Mouse (Mus musculus) embryonic facial prominence, embryonic 10.5 days (tissue): ENCODE measurements around the gene St3gal5. TPM values are rescaled to one million over a fixed set of nuclear protein-coding genes. Genes with fewer than 3 reads are reported as not detected.

Experiments used
- DNase-seq: peaks from one replicate; pipeline ENCODE4 v3.0.0-alpha.2; 2017; ENCODE audit warnings: low spot score
- H3K27ac ChIP-seq: fragments of 300-500 bp; sonication (generic); replicated peaks from 2 replicates; pipeline ENCODE4 v1.5.1; 2016; ENCODE audit warnings: mild to moderate bottlenecking
- H3K27me3 ChIP-seq: fragments of 300-500 bp; sonication (generic); replicated peaks from 2 replicates; pipeline ENCODE4 v1.6.1; 2016; ENCODE audit warnings: low read depth, mild to moderate bottlenecking; ENCODE audit not compliant: poor library complexity, severe bottlenecking
- H3K36me3 ChIP-seq: fragments of 300-500 bp; sonication (generic); replicated peaks from 2 replicates; pipeline ENCODE4 v1.6.1; 2016; ENCODE audit warnings: mild to moderate bottlenecking, moderate library complexity
- H3K4me1 ChIP-seq: fragments of 300-500 bp; sonication (generic); 2 replicates; pipeline ENCODE4 v1.6.1; 2016
- H3K4me3 ChIP-seq: fragments of 300-500 bp; sonication (generic); 2 replicates; pipeline ENCODE4 v1.5.1; 2016; ENCODE audit warnings: mild to moderate bottlenecking, moderate library complexity
- H3K9me3 ChIP-seq: fragments of 300-500 bp; sonication (generic); 2 replicates; pipeline ENCODE4 v1.6.1; 2016; ENCODE audit warnings: mild to moderate bottlenecking
- WGBS: fragments of 180-500 bp; shearing (Covaris S2); methylation state at CpG from one replicate; pipeline ENCODE4 v1.1.7; 2016; 5-methylcytosine and 5-hydroxymethylcytosine counted together
- polyA plus RNA-seq: library from polyadenylated mRNA; unstranded; fragments of >200 nt; fragmentation: Nextera tagmentation; extraction: Ambion mirVana; gene quantifications from 2 replicates; pipeline ENCODE4 v1.2.1, GENCODE M21; 2016

Gene St3gal5
- polyA plus RNA-seq, 1 experiment from 2014 or later, result 32.6 TPM

DNA sequence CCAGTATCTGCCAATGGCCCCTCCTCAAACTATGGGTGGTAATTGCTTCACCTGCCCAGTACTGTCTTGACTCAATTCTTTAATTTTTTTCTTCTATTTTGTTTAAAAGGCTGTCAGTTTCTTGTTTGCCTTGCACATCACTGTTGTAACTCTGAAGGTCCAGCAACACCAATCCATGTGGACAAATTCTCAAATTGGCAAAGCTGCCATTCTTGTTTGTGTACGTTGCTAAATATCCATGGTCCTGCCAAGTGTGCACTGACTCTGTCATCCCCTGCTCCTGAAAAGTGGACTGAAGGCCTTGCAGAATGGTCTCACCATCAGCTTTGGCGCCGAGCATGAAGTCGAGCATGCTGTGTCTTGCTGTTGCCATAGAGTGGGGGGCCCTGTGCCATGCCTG lies 23.6 kb upstream of the St3gal5 start:
- Histone ChIP-seq H3K36me3 (no peaks in the 10 kb centered on the region), H3K4me1 (no peaks in the 10 kb centered on the region), H3K9me3 (no peaks in the 10 kb centered on the region), H3K27ac (no peak overlapping the region), H3K27me3 (no peaks in the 10 kb centered on the region), H3K4me3 (no peak overlapping the region)
- 90% methylated on average over 4 of the region's 4 CpGs for WGBS
- DNase-seq, result no peak

DNA sequence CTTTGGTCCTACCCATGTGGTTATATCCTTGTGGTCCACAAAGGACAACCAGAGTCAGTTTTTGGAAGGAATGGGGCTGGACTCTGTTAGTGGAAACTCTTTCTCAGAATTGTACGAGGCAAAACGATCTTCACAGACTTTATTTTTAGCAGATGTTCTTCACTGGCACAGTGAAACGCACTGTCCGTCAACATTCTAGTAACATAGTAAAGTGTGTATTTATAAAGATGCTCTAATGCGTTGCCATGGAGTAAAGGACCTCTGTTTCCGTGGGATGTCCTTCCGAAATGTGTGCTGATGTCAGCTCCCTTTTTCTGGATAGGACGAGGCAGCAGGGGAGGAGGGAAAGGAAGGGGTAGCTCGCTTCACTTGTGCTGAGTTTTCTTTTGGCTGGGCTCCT lies 20.9 kb upstream of the St3gal5 start:
- 83% methylated on average over 9 of the region's 9 CpGs for WGBS
- DNase-seq, result no peak

DNA sequence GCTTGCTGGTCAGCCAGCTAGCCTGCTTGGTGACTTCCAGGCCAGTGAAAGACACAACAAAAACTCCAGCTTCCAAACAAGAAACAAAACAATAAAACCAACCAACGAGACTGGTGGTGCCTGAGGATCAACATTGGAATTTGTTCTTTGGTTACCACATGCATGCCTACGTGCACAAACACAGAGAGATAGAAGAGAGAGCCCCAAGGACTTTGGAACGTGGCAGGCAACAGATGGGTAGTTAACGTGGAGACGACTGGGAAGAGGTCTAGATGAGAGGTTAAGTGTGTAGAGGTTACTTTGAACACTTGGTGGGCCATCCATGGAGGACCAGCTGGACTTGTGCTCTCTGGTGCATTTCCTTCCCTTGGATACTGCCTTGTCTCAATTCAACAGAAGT lies 19.2 kb upstream of the St3gal5 start:
- Histone ChIP-seq H3K27ac (no peak overlapping the region), H3K36me3 (no peaks in the 10 kb centered on the region), H3K27me3 (no peaks in the 10 kb centered on the region), H3K4me1 (no peaks in the 10 kb centered on the region), H3K4me3 (no peak overlapping the region), H3K9me3 (peaks cover 9% of the 10 kb centered on the region)
- DNase-seq, result no peak
- WGBS, result 85% methylated on average over 5 of the region's 5 CpGs

More for the DNA sequence above, 20.9 kb upstream of the St3gal5 start:
- Histone ChIP-seq H3K4me1 (no peaks in the 10 kb centered on the region), H3K4me3 (no peak overlapping the region), H3K9me3 (peaks cover 9% of the 10 kb centered on the region), H3K27me3 (no peaks in the 10 kb centered on the region), H3K36me3 (no peaks in the 10 kb centered on the region), H3K27ac (no peak overlapping the region)

DNA sequence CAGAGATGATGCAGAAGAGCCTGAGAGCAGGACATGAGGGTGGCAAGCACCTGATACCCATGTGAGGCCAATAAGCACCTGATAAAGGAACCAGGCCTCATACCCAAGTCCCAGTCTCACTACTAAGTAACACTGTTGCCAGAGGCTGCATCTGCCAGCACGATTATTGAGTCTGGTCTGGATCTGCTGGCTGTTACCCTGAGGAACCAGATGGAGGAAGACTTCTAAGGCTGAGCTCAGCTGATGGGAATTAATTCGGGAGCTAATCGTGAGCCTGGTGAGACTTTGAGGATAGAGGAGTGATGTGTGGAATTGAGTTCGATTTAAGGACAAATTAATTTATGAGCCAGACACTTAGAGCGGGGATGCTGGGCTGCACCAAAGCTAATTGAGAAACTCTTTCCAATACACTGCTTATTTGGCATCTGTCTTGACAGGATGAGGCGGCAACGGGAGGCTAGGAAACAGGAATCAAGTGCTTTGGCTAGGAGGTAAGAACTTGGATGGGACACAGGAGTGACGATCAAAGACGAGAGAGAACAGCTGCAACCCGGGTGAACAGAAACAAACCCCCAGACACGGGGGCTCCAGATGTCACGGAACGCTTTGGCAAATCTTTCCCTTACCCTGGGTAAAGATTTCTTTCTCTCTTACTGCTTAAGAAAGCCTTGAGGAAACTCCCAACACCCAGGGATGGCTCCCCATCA lies 15.9 kb upstream of the St3gal5 start:
- H3K27ac ChIP-seq, result no peak overlapping the region
- no peak for DNase-seq
- WGBS, result 94% methylated on average over 13 of the region's 13 CpGs
- H3K9me3 ChIP-seq, result peaks cover 9% of the 10 kb centered on the region
- no peak overlapping the region for H3K4me3 ChIP-seq
- H3K36me3 ChIP-seq, result no peaks in the 10 kb centered on the region
- no peaks in the 10 kb centered on the region for H3K4me1 ChIP-seq
- no peaks in the 10 kb centered on the region for H3K27me3 ChIP-seq

DNA sequence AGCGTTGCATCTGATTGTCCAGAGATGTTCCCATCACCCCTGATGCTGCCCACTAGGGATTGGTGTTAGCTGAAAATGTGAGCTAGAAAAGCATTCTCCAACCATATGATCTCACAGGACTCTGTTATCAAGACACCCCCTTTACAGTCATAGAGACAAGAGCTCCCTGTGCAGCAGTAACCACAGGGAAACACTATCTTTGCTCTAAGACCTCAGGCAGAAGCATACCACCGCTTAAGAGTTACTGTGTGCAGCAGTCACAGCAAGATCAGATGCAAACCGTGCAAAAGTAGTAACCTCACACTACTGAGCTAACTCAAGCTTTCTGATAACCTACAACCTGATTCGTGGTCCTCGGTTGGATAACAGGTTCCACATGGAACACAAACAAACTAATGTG lies 10.0 kb upstream of the St3gal5 start:
- DNase-seq, result no peak
- Histone ChIP-seq H3K9me3 (no peaks in the 10 kb centered on the region), H3K4me3 (no peak overlapping the region), H3K27ac (no peak overlapping the region), H3K36me3 (no peaks in the 10 kb centered on the region), H3K4me1 (peaks cover 9% of the 10 kb centered on the region), H3K27me3 (no peaks in the 10 kb centered on the region)
- 85% methylated on average over 5 of the region's 5 CpGs for WGBS

DNA sequence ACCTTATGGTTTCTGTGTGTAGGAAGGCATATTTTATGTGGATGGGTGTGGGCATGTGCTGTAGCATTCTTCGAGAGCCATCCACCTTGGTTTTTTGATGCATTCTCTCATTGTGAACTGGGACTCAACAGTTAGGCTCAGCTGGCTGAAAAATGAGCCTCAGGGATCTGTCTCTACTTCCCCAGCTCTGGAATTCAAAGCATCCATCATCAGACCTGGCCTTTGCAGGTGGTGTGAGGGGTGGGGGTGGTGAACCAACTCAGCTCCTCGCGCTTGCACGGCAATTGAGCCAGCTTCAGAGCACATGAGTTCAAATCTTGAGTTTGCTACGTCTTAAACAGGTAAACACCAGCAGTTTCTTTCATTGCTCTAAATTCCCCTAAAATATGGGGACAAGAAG lies 7.5 kb upstream of the St3gal5 start:
- Histone ChIP-seq H3K4me3 (no peak overlapping the region), H3K27ac (no peak overlapping the region), H3K36me3 (no peaks in the 10 kb centered on the region), H3K9me3 (no peaks in the 10 kb centered on the region), H3K4me1 (peaks cover 12% of the 10 kb centered on the region), H3K27me3 (no peaks in the 10 kb centered on the region)
- DNase-seq, result no peak
- 81% methylated on average over 5 of the region's 5 CpGs for WGBS

DNA sequence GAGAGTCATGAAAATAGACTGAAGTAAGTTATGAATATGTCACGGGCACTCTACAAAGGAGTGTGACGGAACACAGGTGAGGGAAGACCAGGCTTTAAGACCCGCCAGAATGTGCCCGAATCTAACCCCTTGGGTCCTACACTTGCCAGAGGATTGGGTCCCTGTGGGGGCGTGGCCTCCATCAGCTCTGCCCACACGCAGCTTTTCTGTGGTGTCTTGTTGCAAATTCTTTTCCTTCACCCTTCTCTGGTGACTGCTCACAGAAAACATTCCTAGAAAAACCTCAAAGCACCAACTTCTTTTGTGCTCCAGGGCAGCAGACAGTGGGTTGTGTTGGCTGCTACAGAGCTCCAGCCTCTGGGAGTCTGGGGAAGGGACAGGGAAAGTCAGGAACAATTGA lies 6.4 kb upstream of the St3gal5 start:
- Histone ChIP-seq H3K27me3 (no peaks in the 10 kb centered on the region), H3K36me3 (no peaks in the 10 kb centered on the region), H3K27ac (peak overlapping the region; percentile 72), H3K9me3 (no peaks in the 10 kb centered on the region), H3K4me1 (peaks cover 12% of the 10 kb centered on the region), H3K4me3 (no peak overlapping the region)
- DNase-seq, result peak; percentile 64
- 47% methylated on average over 6 of the region's 6 CpGs for WGBS

DNA sequence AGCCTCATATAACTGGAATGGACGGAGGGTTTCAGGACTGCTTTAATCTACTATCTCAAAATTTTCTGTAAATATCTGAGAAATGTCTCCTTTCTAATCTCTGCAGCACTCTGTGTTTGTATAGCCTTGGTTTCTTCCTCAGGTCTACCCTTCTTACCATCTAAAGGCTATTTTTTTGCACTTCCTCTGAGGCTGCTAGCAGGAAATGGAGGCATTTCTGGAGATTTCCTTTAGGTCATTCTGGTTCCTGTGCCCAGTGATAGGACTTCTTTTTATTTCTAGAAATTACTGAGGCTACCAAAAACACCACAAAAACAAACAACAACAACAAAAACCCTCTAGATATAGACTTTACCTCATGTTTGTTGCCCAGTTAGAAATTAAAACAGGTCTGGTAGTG lies 4.3 kb upstream of the St3gal5 start:
- H3K9me3 ChIP-seq, result no peaks in the 10 kb centered on the region
- no peak overlapping the region for H3K4me3 ChIP-seq
- no peak for DNase-seq
- H3K27ac ChIP-seq, result no peak overlapping the region
- H3K27me3 ChIP-seq, result no peaks in the 10 kb centered on the region
- H3K4me1 ChIP-seq, result peaks cover 30% of the 10 kb centered on the region
- WGBS, result 86% methylated on average over 1 of the region's 1 CpGs
- no peaks in the 10 kb centered on the region for H3K36me3 ChIP-seq

DNA sequence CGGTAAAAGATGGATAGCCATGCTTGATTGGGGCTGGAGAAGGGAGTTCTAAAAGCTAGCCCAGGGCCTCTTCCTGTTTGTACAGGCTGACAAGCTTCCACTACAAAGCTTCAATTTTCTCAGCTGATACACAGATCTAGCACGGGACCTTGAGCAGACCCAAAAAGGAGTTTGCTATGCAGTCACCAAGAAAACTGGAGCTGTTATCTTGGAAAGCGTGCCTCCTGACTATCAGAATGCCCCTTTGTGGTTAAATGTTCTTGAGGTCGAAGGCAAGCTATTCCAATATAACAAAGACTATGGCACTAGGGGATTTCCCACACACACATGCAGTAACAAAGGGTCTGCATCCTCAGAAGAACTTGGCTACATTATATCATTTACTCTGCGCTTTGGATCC lies 1.2 kb upstream of the St3gal5 start:
- WGBS, result 68% methylated on average over 5 of the region's 5 CpGs
- DNase-seq, result no peak

DNA sequence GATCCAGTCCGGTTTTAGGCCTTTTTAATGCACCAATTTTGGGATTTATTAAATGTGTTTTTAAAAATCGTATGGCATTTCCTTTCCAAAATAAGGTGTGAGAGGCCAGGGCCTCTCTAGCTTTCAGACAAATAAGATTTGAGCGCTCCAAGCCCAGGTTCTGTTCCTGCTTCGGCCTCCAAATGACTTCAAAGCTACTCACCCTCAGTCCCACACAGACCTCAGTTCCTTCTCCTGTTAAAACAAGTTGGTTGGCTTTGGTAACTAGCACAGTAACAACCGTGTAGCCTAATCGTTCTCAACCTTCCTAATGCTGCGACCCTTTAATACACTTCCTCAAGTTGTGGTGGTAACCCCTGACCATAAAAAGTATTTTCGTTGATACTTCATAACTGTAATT lies 723 bp upstream of the St3gal5 start:
- Histone ChIP-seq H3K9me3 (no peaks in the 10 kb centered on the region), H3K36me3 (no peaks in the 10 kb centered on the region), H3K27me3 (no peaks in the 10 kb centered on the region), H3K4me1 (peaks cover 49% of the 10 kb centered on the region), H3K27ac (peak overlapping the region; percentile 94), H3K4me3 (peak overlapping the region; percentile 87)
- DNase-seq, result no peak
- WGBS, result 55% methylated on average over 8 of the region's 8 CpGs

More for the DNA sequence above, 1.2 kb upstream of the St3gal5 start:
- no peak overlapping the region; the same call in 1 of the 2 replicates for H3K4me3 ChIP-seq
- H3K27ac ChIP-seq, result peak overlapping the region; percentile 94
- H3K36me3 ChIP-seq, result no peaks in the 10 kb centered on the region
- H3K4me1 ChIP-seq, result peaks cover 50% of the 10 kb centered on the region
- H3K9me3 ChIP-seq, result no peaks in the 10 kb centered on the region
- no peaks in the 10 kb centered on the region for H3K27me3 ChIP-seq

DNA sequence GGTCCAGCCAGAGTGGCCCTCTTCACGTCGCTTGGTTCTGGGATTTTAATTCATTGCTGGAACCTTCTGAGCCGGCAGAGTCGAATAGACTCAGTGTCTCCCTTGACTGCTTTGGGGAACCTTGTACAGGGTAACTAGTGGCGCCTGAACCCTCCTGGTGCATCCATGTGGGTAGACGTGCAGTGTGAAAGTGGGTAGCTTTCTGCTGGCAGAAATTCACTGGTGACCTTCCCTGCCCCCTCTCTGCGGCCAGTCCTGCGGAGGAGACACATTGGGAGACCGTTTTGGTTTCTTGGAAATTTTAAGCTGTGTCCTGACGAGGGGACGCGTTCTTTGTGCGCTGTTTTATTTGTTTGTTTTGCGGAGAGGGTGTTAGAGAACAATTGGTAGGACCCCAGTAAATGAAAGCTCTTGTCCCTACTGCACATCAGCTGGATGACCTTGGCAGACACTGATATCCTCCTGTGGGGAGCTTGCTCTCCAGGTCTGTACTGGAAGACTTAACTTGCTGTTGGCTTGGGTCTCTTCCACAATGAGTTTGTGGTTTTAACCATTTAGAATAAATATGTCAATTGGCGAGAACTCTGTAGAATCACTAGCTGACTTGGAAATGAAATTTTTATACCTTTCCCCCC lies 746 bp downstream of the St3gal5 start:
- H3K27ac ChIP-seq, result peak overlapping the region; percentile 94
- H3K4me1 ChIP-seq, result peaks cover 45% of the 10 kb centered on the region

DNA sequence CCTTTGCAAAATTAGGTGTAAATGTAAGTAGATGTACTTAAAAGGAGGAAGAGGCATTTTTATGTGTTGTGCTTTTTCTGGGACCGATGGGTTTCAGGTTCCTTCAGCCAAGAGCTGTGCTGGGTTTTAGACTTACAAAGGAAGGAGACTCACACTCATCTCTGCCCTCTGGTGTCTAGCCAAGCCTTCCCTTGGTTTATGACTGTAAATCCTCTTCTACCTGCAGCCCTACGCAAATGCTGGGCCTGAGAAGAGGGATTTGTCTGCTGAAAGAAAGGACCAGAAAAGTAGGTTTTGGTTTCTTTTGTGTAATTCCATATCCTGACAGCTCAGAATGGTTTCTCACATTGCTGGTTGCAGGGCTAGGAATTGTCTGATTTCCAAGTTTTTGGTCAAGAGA lies 1.3 kb downstream of the St3gal5 start:
- peaks cover 45% of the 10 kb centered on the region for H3K4me1 ChIP-seq
- H3K9me3 ChIP-seq, result no peaks in the 10 kb centered on the region
- peak overlapping the region; percentile 94; the same call in 1 of the 2 replicates for H3K27ac ChIP-seq
- no peak for DNase-seq
- no peaks in the 10 kb centered on the region for H3K27me3 ChIP-seq
- 37% methylated on average over 2 of the region's 2 CpGs for WGBS
- peak overlapping the region; percentile 87 for H3K4me3 ChIP-seq
- no peaks in the 10 kb centered on the region for H3K36me3 ChIP-seq

More for the DNA sequence above, 746 bp downstream of the St3gal5 start:
- Histone ChIP-seq H3K9me3 (no peaks in the 10 kb centered on the region), H3K36me3 (no peaks in the 10 kb centered on the region), H3K4me3 (peak overlapping the region; percentile 87), H3K27me3 (no peaks in the 10 kb centered on the region)
- WGBS, result 6% methylated on average over 15 of the region's 15 CpGs
- DNase-seq, result no peak

DNA sequence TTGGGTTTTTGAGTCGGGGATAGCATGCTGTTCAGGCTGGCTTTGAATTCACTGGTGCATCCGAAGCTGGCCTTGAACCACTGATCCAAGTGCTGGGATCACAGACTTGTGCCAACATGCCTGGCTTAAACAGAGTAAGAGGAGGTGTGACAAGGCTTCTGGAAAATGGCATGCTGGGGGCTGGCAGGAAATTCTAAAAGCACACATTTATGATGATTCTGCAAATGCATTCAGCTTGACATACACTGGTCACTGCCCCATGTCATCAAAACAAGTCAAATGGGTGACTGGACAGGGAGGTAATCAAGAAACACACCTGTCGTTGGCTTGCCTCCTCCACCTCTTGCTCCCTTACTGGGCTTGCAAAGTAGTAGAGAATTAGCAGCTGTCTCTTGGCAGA lies 1.9 kb downstream of the St3gal5 start:
- Histone ChIP-seq H3K36me3 (no peaks in the 10 kb centered on the region), H3K4me3 (peak overlapping the region; percentile 87), H3K27ac (no peak overlapping the region), H3K9me3 (no peaks in the 10 kb centered on the region), H3K4me1 (peaks cover 45% of the 10 kb centered on the region), H3K27me3 (no peaks in the 10 kb centered on the region)
- DNase-seq, result no peak
- WGBS, result 78% methylated on average over 3 of the region's 3 CpGs
